Mouse (Mus musculus) C2C12 (cell line): Measurements from ENCODE around the gene Kalrn.

Source experiments
- CTCF ChIP-seq: IDR thresholded peaks from one replicate; pipeline ENCODE4 v1.5.1; 2011; ENCODE audit not compliant: control insufficient read depth, insufficient read depth, insufficient read length
- MAX ChIP-seq: IDR thresholded peaks from one replicate; pipeline ENCODE4 v1.6.1; 2011; ENCODE audit warnings: mild to moderate bottlenecking, control low read depth
- MYOG ChIP-seq: IDR thresholded peaks from one replicate; pipeline ENCODE4 v1.6.1; 2011; ENCODE audit not compliant: control insufficient read depth, insufficient read length; ENCODE audit errors: extremely low read depth

DNA sequence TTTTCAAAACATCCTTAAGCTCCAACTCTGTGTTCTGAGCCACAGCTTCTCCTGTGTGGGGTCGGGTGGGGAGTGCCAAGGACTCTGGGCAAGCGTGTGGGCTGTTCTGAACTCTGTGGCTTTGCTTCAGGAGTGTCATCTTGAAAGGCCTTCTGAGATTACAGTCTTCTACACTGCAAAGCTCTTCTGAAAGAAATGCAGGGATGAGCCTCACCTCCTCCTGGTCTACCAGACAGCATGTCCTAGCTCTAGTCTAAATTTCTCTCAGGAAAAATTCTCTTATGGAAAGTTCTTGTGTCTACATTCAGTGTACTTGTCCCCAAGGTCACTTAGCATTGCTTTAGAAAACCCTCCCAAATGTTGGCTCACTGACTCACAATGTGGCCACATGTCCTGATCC is 438.3 kb downstream of the Kalrn start:
- TF ChIP-seq CTCF (no peak), MYOG (no peak), MAX (no peak)
